Mouse (Mus musculus) lung, embryonic 14.5 days (tissue): ENCODE measurements around the gene Pus10. TPM values are rescaled to one million over a fixed set of nuclear protein-coding genes. Genes with fewer than 3 reads are reported as not detected.
A peak's percentile ranks its signal among the peaks of the same experiment; 100 is the strongest.

ENCODE experiments used
- ATAC-seq: fragments of 200-750 bp; cut with Nextera tagmentation; 2 replicates; pipeline ENCODE4 v1.8.0; 2017; ENCODE audit warnings: mild to moderate bottlenecking, moderate TSS enrichment, moderate library complexity; ENCODE audit not compliant: insufficient read depth
- DNase-seq: peaks from one replicate; pipeline ENCODE4 v3.0.0-alpha.2; 2015
- H3K27ac ChIP-seq: fragments of 300-500 bp; sonication (generic); 2 replicates; pipeline ENCODE4 v1.5.1; 2014; ENCODE audit warnings: low read depth, mild to moderate bottlenecking, moderate library complexity
- H3K27me3 ChIP-seq: fragments of 300-500 bp; sonication (generic); 2 replicates; pipeline ENCODE4 v1.6.1; 2014; ENCODE audit warnings: low read length, control low read depth; ENCODE audit not compliant: insufficient read depth
- H3K36me3 ChIP-seq: fragments of 300-500 bp; sonication (generic); 2 replicates; pipeline ENCODE4 v1.6.1; 2014; ENCODE audit warnings: control low read depth; ENCODE audit not compliant: insufficient read depth
- H3K4me1 ChIP-seq: fragments of 300-500 bp; sonication (generic); 2 replicates; pipeline ENCODE4 v1.6.1; 2014; ENCODE audit warnings: antibody characterized with exemption, control low read depth; ENCODE audit not compliant: insufficient read depth
- H3K4me2 ChIP-seq: fragments of 300-500 bp; sonication (generic); 2 replicates; pipeline ENCODE4 v1.6.1; 2014; ENCODE audit warnings: mild to moderate bottlenecking
- H3K4me3 ChIP-seq: fragments of 300-500 bp; sonication (generic); 2 replicates; pipeline ENCODE4 v1.5.1; 2014; ENCODE audit warnings: low read depth, low read length
- H3K9ac ChIP-seq: fragments of 300-500 bp; sonication (generic); 2 replicates; pipeline ENCODE4 v1.6.1; 2014
- H3K9me3 ChIP-seq: fragments of 300-500 bp; sonication (generic); 2 replicates; pipeline ENCODE4 v1.6.1; 2016; ENCODE audit warnings: low read depth, low read length, control low read depth
- CTCF ChIP-seq: IDR thresholded peaks from 2 replicates; pipeline ENCODE4 v1.5.1; 2016; ENCODE audit warnings: antibody characterized with exemption, low read depth
- WGBS: fragments of 180-500 bp; shearing (Covaris S2); extraction: QIAGEN DNeasy Blood & Tissue Kit; methylation state at CpG from one replicate; pipeline ENCODE4 v1.1.7; 2014; 5-methylcytosine and 5-hydroxymethylcytosine counted together
- polyA plus RNA-seq: library from polyadenylated mRNA; unstranded; fragments of >200 nt; fragmentation: Nextera tagmentation; extraction: Ambion mirVana; gene quantifications from 2 replicates; pipeline ENCODE4 v1.2.1, GENCODE M21; 2014

Gene Pus10
- polyA plus RNA-seq, 1 experiment from 2014 or later: 20.2 TPM

DNA sequence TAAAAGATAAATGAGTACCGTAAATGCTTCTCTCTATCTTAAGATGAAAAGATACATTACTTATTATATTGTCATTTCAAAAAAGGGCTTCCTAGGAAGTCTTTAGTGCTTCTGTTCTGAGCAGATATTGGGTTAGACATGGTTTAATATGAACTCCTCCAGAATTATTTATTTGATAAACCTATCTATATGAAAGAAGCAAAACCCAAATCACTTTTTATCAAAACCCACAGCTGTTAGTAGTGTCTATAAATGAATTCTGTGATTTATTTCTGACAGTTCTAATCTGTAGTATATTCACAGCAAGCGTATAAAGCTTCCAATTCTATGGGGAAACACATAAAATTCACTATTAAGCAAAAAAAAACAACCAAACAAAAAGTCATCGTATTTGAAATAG lies 17.6 kb upstream of the Pus10 start:
- H3K27me3 ChIP-seq: no peaks in the 10 kb centered on the region
- no peak overlapping the region for H3K4me2 ChIP-seq
- no peak overlapping the region for H3K27ac ChIP-seq
- no peaks in the 10 kb centered on the region for H3K9me3 ChIP-seq
- H3K4me3 ChIP-seq: no peak overlapping the region
- WGBS: 89% methylated on average over 3 of the region's 3 CpGs
- no peak overlapping the region for H3K9ac ChIP-seq
- ATAC-seq: no peak
- no peak for TF ChIP-seq CTCF
- no peaks in the 10 kb centered on the region for H3K4me1 ChIP-seq
- DNase-seq: no peak
- peaks cover 16% of the 10 kb centered on the region for H3K36me3 ChIP-seq

DNA sequence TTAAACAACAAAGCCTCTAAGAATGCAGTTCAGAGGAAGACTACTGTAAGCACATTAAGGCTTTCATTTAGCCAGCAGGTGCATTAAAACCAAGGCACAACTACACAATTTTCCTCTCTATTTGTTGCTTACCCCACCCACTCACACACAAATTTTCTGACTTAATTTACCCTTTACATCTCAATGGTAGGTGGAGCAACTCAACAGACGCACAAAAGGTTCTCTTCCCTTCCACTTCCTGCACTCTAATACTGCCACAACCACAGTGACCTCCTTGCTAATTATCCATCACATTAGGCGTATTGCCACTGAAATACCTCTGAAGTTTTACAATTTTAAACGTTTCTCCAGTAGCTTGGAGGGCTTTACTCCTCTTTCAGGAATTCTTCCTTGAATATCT lies 11.8 kb upstream of the Pus10 start:
- 70% methylated on average over 3 of the region's 3 CpGs for WGBS
- Histone ChIP-seq H3K4me2 (no peak overlapping the region), H3K36me3 (peaks cover 12% of the 10 kb centered on the region), H3K4me1 (no peaks in the 10 kb centered on the region), H3K27ac (no peak overlapping the region), H3K27me3 (no peaks in the 10 kb centered on the region), H3K4me3 (no peak overlapping the region), H3K9ac (no peak overlapping the region), H3K9me3 (no peaks in the 10 kb centered on the region)
- no peak for ATAC-seq
- no peak for DNase-seq
- no peak for TF ChIP-seq CTCF

DNA sequence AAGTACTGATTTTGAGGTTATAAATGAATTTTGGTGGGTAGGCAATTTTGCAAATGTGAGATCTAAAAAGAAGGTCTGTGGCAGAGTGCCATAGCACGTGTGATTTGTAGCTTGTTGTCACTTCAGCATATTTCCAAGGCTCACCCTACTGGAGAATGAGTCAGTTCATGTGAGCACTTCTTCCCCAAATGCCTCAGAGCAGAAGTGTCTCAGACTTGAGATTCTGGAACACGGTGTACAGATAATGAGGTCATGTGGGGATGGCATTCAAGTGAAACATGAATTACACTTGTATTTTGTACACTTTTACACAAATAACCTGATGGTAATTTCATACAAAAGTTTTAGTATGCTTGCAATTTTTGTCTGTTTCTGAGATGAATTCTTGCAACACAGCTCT lies 7.7 kb upstream of the Pus10 start:
- DNase-seq: no peak
- Histone ChIP-seq H3K4me3 (no peak overlapping the region), H3K27me3 (no peaks in the 10 kb centered on the region), H3K9me3 (no peaks in the 10 kb centered on the region), H3K36me3 (0 out of 2 replicates have a peak, but pooled peaks cover 3% of the 10 kb centered on the region), H3K9ac (no peak overlapping the region), H3K27ac (no peak overlapping the region), H3K4me1 (no peaks in the 10 kb centered on the region), H3K4me2 (no peak overlapping the region)
- WGBS: 59% methylated on average over 2 of the region's 2 CpGs
- ATAC-seq: no peak
- no peak for TF ChIP-seq CTCF

GRCm38 (mm10) chr11:23664232-23664631 lies 1.2 kb upstream of the Pus10 start:
- Histone ChIP-seq H3K36me3 (peaks cover 4% of the 10 kb centered on the region; the same call in 1 of the 2 replicates), H3K4me2 (peak overlapping the region; percentile 43), H3K27me3 (no peaks in the 10 kb centered on the region), H3K9me3 (no peaks in the 10 kb centered on the region), H3K27ac (no peak overlapping the region), H3K4me1 (no peaks in the 10 kb centered on the region), H3K9ac (no peak overlapping the region), H3K4me3 (peak overlapping the region; percentile 14; the same call in 1 of the 2 replicates)
- ATAC-seq (no peak), DNase-seq (no peak)
- TF ChIP-seq CTCF: no peak

- Histone ChIP-seq H3K4me2 (peak within 1 kb of the TSS; percentile 73), H3K9ac (peak within 1 kb of the TSS; percentile 87), H3K9me3 (no peaks in the 10 kb centered on the region), H3K4me3 (peak within 1 kb of the TSS; percentile 89), H3K27me3 (no peaks in the 10 kb centered on the region), H3K27ac (peak within 1 kb of the TSS; percentile 90), H3K4me1 (no peaks in the 10 kb centered on the region), H3K36me3 (peaks cover 5% of the 10 kb centered on the region; the same call in 1 of the 2 replicates)
- under 1% methylated on average over 49 of the region's 49 CpGs for WGBS
- ATAC-seq: peak; percentile 98
- TF ChIP-seq CTCF: peak; percentile 11; the same call in 1 of the 2 replicates
- DNase-seq: peak; percentile 99
Observed at GRCm38 (mm10) chr11:23665798-23666501, 476 bp downstream of the Pus10 start, which contains the start of gene Pex13. Pex13 (minus strand) TSS chr11:23665959.

- no peak for DNase-seq
Observed at GRCm38 (mm10) chr11:23666526-23666925, 1.1 kb downstream of the Pus10 start.

DNA sequence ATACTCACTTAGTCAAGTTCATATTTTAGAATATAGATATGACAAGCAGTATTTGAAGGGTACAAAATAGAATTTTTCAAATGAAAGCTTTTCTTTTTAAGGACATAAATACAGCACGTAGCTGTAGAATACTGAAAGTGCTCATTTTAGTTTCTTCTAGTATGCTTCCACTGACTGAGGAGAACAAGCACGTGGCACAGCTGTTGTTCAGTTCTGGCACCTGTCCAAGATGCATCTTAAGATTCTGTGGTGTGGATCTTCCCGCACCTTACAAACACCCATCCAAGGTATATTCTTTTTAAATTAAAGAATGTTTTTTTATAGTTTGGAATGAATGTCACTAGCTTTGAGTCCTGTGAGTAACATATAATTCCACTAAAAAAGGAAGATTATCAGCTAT lies 1.7 kb downstream of the Pus10 start:
- Histone ChIP-seq H3K9ac (no peak overlapping the region; the same call in 1 of the 2 replicates), H3K27me3 (no peaks in the 10 kb centered on the region), H3K9me3 (no peaks in the 10 kb centered on the region), H3K27ac (no peak overlapping the region; the same call in 1 of the 2 replicates), H3K4me2 (peak overlapping the region; percentile 73), H3K36me3 (peaks cover 5% of the 10 kb centered on the region; the same call in 1 of the 2 replicates), H3K4me1 (no peaks in the 10 kb centered on the region), H3K4me3 (peak overlapping the region; percentile 89)
- DNase-seq: peak; percentile 56
- WGBS: 31% methylated on average over 3 of the region's 3 CpGs
- TF ChIP-seq CTCF: no peak
- no peak for ATAC-seq

More at GRCm38 (mm10) chr11:23666526-23666925, 1.1 kb downstream of the Pus10 start:
- no peak for ATAC-seq
- Histone ChIP-seq H3K27ac (peak overlapping the region; percentile 90), H3K4me3 (peak overlapping the region; percentile 89), H3K36me3 (peaks cover 5% of the 10 kb centered on the region; the same call in 1 of the 2 replicates), H3K27me3 (no peaks in the 10 kb centered on the region), H3K4me2 (peak overlapping the region; percentile 73), H3K4me1 (no peaks in the 10 kb centered on the region), H3K9ac (peak overlapping the region; percentile 87), H3K9me3 (no peaks in the 10 kb centered on the region)
- no peak for TF ChIP-seq CTCF
- 5% methylated on average over 5 of the region's 5 CpGs for WGBS
